Mouse (Mus musculus) liver, embryonic 14.5 days (tissue): ENCODE data around the gene Olfr1246.

Experiments used
- CTCF ChIP-seq: IDR thresholded peaks from 2 replicates; pipeline ENCODE4 v1.5.1; 2016; ENCODE audit warnings: antibody characterized with exemption, low read depth, control low read depth
- EP300 ChIP-seq: IDR thresholded peaks from 2 replicates; pipeline ENCODE4 v1.6.1; 2016; ENCODE audit warnings: antibody characterized with exemption, low read depth

DNA sequence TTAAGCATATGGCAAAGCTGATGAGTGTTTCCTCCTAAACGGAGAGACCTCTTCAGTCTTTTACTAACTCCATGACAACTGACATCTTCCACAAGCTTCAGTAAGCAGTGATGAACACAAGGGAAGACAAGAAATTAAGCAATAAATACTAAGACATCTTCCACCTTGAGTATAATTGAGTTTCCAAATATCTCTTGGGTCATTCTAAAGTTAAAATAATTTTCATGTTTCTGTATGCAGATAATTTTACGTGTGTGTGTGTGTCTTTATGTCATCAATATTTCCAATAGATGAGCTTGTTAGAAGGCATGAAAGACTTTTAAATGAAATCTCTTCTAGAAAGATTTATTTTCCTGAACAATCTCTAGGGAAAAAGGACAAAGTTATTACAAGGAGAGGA is at the start of gene Olfr1246:
- TF ChIP-seq EP300 (no peak), CTCF (no peak)
